Mouse (Mus musculus) thymus, postnatal 14 days (tissue): ENCODE data around the gene Capza1.
A peak's percentile ranks its signal among the peaks of the same experiment; 100 is the strongest.

ENCODE experiments used
- DNase-seq: peaks from one replicate; pipeline ENCODE4 v3.0.0; 2021

Gene Capza1

GRCm38 (mm10) chr3:104788075-104788474 lies 76.2 kb downstream of the Capza1 start, which contains the start of gene Rhoc:
Gene Rhoc (plus strand): TSS chr3:104788375.
- no peak for DNase-seq

- DNase-seq, result no peak
Observed at GRCm38 (mm10) chr3:104785284-104785683, 79.0 kb downstream of the Capza1 start.

GRCm38 (mm10) chr3:104783971-104784500 lies 80.3 kb downstream of the Capza1 start:
- no peak for DNase-seq

GRCm38 (mm10) chr3:104782061-104782681 lies 82.1 kb downstream of the Capza1 start:
- no peak for DNase-seq

GRCm38 (mm10) chr3:104781471-104781903 lies 82.8 kb downstream of the Capza1 start, which contains the start of gene Fam19a3:
Gene Fam19a3 (minus strand): TSS chr3:104781840.
- DNase-seq, result peak; percentile 46

- DNase-seq, result peak; percentile 71
Observed at GRCm38 (mm10) chr3:104780561-104781420, 83.5 kb downstream of the Capza1 start, which contains the start of gene Ppm1j. Gene Ppm1j (plus strand): TSS chr3:104781056.

- peak; percentile 81 for DNase-seq
Observed at GRCm38 (mm10) chr3:104779949-104780348, 84.4 kb downstream of the Capza1 start.

GRCm38 (mm10) chr3:104777342-104777741 lies 87.0 kb downstream of the Capza1 start:
- DNase-seq, result peak; percentile 65

- no peak for DNase-seq
Observed at GRCm38 (mm10) chr3:104773301-104773700, 91.0 kb downstream of the Capza1 start.
